Mouse (Mus musculus) right cerebral cortex, adult 18-20 months (tissue): ENCODE measurements around the gene Tent5c.

Experiments used
- DNase-seq: peaks from one replicate; pipeline ENCODE4 v3.0.0; 2022; ENCODE audit warnings: mixed read lengths

Tent5c gene

GRCm38 (mm10) chr3:100485390-100486132, 3.6 kb downstream of the Tent5c start:
- no peak for DNase-seq

GRCm38 (mm10) chr3:100482971-100483610, 6.0 kb downstream of the Tent5c start:
- no peak for DNase-seq

GRCm38 (mm10) chr3:100482324-100482911, 6.7 kb downstream of the Tent5c start:
- DNase-seq = no peak

GRCm38 (mm10) chr3:100480251-100481005, 8.7 kb downstream of the Tent5c start:
- no peak for DNase-seq

GRCm38 (mm10) chr3:100474950-100475472, 14.1 kb downstream of the Tent5c start:
- no peak for DNase-seq

- no peak for DNase-seq
Observed at GRCm38 (mm10) chr3:100474536-100474935, 14.6 kb downstream of the Tent5c start.

- no peak for DNase-seq
Observed at GRCm38 (mm10) chr3:100473146-100473545, 16.0 kb downstream of the Tent5c start.

GRCm38 (mm10) chr3:100470902-100471301, 18.2 kb downstream of the Tent5c start:
- no peak for DNase-seq

- DNase-seq = no peak
Observed at GRCm38 (mm10) chr3:100470101-100470500, 19.0 kb downstream of the Tent5c start.

GRCm38 (mm10) chr3:100466551-100466950, 22.6 kb downstream of the Tent5c start:
- no peak for DNase-seq

- DNase-seq = no peak
Observed at GRCm38 (mm10) chr3:100464596-100464995, 24.5 kb downstream of the Tent5c start.

- DNase-seq = no peak
Observed at GRCm38 (mm10) chr3:100463959-100464265, 25.2 kb downstream of the Tent5c start.

- DNase-seq = no peak
Observed at GRCm38 (mm10) chr3:100463160-100463958, 25.8 kb downstream of the Tent5c start.

- peak; percentile 6 for DNase-seq
Observed at GRCm38 (mm10) chr3:100462235-100463083, 26.7 kb downstream of the Tent5c start.

GRCm38 (mm10) chr3:100460510-100460909, 28.6 kb downstream of the Tent5c start:
- no peak for DNase-seq

GRCm38 (mm10) chr3:100443798-100444500, 45.2 kb downstream of the Tent5c start:
- DNase-seq = no peak

GRCm38 (mm10) chr3:100442499-100442898, 46.6 kb downstream of the Tent5c start:
- DNase-seq = no peak

GRCm38 (mm10) chr3:100440754-100441153, 48.4 kb downstream of the Tent5c start:
- DNase-seq = no peak

- no peak for DNase-seq
Observed at GRCm38 (mm10) chr3:100440009-100440408, 49.1 kb downstream of the Tent5c start.

GRCm38 (mm10) chr3:100439088-100439487, 50.0 kb downstream of the Tent5c start:
- DNase-seq = no peak
